Mouse (Mus musculus) brown adipose tissue, adult 24 weeks (tissue): Measurements from ENCODE around the gene Picalm. TPM values are rescaled to one million over a fixed set of nuclear protein-coding genes. Genes with fewer than 3 reads are reported as not detected.
"Not testable (repeated sequence)": the region's sequence is repeated elsewhere in the genome, so short reads cannot be mapped to it uniquely, and the experiment has no call there.

Source experiments
- H3K27ac ChIP-seq: fragments of 200-500 bp; replicated peaks from 2 replicates; pipeline ENCODE4 v1.5.1; 2012; ENCODE audit warnings: low read depth, mild to moderate bottlenecking, low read length
- H3K4me1 ChIP-seq: fragments of 200-500 bp; 2 replicates; pipeline ENCODE4 v1.6.1; 2012; ENCODE audit warnings: low read length, mixed read lengths; ENCODE audit not compliant: control insufficient read depth, insufficient read depth, insufficient read length
- H3K4me3 ChIP-seq: fragments of 200-500 bp; 2 replicates; pipeline ENCODE4 v1.5.1; 2012; ENCODE audit warnings: low read depth, mild to moderate bottlenecking, low read length, moderate library complexity; ENCODE audit not compliant: insufficient read depth
- polyA plus RNA-seq: library from polyadenylated mRNA; stranded (reverse); fragments of >200 nt; gene quantifications from 2 replicates; pipeline ENCODE4 v1.2.4, GENCODE M21; 2012; ENCODE audit not compliant: missing spikeins, insufficient read depth, insufficient read length

The Picalm gene
- polyA plus RNA-seq, 1 experiment: 125 TPM

DNA sequence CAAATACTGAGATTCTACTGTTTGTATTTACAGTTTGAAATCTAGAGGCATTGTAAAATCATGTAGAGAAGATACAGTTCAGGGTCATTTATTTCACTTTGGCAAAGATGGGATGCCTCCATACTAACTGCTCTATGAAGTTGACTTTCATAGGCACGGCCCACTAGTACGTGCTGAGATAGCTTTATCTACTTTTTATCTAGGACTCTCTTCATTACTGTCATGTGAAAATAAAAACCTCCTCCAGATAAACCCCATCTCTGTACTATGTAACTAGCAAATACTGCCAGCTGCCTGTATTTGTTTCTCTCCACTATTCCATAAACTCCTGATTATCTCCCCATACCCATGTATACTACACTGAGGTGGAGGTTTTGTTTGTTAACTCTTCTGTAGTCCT, 18.0 kb downstream of the Picalm start:
- peaks cover 17% of the 10 kb centered on the region for H3K4me1 ChIP-seq
- H3K27ac ChIP-seq: no peak overlapping the region; the same call in 1 of the 2 replicates
- H3K4me3 ChIP-seq: no peak overlapping the region

DNA sequence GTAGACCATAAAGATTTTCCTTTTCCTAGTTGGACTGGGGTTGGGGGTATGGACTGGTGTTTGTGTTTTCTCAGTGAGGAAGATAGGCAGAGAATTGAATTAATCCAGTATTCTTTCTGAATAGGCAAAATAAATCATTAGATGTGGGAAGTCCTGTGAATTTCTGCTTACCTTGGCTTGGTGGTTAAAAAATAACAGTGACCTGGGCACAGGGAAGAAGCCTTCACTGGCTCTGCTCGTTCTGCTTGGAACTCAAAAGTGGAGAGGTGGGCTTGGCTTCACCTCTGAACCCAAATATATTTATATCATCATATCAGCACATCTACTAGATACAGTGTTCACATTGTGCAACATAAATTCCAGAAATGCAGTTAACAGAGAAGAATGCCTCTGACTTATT, 18.5 kb downstream of the Picalm start:
- Histone ChIP-seq H3K27ac (0 out of 2 replicates have a peak overlapping the region, but pooled peaks have one; percentile 27), H3K4me3 (no peak overlapping the region), H3K4me1 (peaks cover 17% of the 10 kb centered on the region)

DNA sequence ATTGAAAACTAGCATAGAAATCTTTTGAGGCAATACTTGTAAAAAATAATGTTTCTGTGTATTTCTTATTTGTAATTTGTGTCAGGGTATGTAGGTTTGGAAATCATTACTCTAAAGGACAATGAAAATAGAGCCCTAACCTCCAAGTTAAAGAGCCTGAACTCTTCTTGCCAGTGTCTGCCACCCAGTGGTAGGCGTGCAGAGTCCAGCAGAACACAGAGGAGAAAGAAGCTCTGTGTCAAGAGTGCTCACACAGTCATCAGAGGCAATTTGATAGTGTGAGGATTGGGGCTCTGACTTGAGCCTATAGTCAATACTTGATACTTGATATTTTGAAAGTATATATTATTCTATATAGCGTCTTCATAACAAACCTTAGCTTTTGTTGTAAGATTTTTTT, 20.3 kb downstream of the Picalm start:
- Histone ChIP-seq H3K4me3 (no peak overlapping the region), H3K27ac (no peak overlapping the region), H3K4me1 (peaks cover 15% of the 10 kb centered on the region)

DNA sequence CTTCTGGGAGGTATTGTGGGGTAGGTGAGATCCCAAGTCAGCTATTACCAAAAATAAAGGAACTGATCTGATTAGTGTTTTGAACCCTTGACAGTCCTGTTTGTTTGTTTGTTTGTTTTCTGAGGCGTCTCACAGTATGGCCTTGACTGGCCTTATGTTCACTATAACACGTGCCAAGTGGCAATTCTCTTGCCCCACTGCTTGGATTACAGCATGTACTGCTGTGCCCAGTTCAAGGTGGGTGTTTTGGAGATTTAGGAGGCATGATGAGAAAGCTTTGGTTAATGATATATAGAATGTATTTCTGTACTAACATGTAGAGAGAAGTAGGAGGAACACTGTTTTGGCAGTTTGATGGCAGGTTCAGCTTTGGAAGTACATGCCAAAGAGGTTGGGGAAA, 28.0 kb downstream of the Picalm start:
- Histone ChIP-seq H3K27ac (no peak overlapping the region), H3K4me3 (no peak overlapping the region), H3K4me1 (peaks cover 2% of the 10 kb centered on the region; the same call in 1 of the 2 replicates)

DNA sequence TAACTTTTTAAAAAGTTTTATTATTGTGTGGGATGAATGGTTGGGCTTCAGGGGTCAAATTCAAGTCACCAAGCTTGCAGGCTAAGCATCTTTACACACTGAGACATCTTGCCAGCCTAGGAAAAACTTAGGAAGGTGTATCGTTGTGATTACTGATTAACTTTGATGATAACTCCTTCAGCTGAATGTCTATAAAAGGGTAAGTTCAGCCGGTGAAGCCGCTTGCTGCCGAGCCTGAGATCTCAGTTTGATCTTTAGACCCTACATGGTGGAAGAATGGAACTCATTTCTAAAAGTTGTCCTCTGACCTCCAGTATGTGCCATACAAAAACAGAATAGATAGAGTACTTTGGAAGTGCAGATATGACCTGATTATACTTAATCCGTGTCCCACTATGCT, 30.6 kb downstream of the Picalm start:
- H3K4me1 ChIP-seq: peaks cover 2% of the 10 kb centered on the region; the same call in 1 of the 2 replicates

DNA sequence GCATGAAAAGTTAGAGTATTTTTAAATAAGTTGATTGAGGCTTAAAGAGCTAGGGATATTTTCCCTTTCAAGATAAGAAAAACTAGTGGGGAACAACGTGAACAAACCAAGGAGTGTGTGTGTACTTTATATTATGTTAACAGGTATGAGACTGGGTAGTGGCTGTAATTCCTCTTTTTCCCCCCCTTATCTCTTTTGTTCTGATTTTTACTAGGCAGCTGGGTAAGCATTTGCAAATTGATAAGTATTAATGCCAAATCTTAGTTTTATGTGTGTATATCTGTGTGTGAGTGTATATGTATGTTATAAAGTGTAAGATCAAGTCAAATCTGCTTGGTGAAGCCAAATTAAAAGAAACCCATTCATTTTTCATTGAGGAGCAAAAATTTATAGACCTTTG, 34.3 kb downstream of the Picalm start:
- Histone ChIP-seq H3K4me1 (no peaks in the 10 kb centered on the region), H3K27ac (no peak overlapping the region), H3K4me3 (no peak overlapping the region)

More for the DNA sequence above, 30.6 kb downstream of the Picalm start:
- Histone ChIP-seq H3K4me3 (no peak overlapping the region), H3K27ac (no peak overlapping the region)

DNA sequence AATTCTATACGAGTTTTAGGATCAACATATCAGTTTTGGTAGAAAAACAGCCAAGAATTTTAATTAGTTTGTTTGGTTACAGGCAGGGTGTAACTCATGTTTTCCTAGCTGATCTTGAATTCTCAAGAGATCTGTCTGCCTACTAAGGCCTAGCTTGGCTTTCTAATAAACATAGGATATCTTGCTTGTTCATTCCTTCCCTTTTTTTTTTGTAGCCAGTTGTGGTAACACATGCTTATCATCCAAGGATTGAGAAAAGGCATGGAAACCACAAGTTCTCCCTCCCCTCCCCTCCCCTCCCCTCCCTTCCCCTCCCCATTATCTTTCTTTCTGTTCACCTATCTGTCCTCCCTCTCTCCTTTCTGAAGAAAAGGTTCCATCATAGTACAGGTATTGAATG, 36.0 kb downstream of the Picalm start:
- Histone ChIP-seq H3K4me3 (no peak overlapping the region), H3K27ac (no peak overlapping the region), H3K4me1 (no peaks in the 10 kb centered on the region)

DNA sequence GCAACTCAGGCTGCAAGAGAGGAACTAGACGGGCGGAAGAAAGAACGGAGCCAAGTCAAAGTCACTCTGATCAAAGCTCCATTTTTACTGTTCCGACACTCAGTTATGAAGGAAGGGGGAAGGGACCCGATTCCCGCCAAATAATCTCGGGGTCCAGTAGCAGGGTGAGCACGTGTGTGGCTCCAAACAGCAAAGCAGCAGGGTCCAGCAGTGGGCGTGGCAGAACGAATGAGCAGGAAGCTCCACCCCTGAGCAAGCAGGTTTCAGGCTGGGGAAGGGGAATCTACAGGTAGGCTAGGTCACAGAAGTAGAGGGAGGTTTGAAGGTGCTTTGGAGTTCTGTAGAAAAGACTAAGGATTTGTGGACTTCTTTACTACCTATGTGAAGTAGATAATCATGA, 37.8 kb downstream of the Picalm start:
- not testable (repeated sequence) for H3K27ac ChIP-seq, H3K4me3 ChIP-seq, H3K4me1 ChIP-seq

DNA sequence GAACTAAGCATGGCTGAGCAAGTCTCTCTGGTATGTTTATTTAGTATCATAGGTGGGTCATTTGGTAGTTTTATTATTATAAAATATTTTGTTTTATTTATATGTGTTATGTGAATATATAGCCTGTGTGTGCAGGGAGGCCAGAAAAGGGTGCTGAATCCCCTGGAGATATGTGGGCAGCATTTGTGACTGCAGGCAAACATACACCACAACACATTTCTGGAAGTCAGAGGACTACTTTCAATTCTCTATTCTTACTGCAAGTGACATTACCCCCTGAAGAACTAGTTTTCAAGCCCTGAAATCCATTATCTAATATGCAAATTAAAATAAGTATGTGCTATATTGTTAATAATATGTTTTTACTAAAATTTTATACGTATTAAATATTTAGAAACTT, 43.8 kb downstream of the Picalm start:
- peaks cover 6% of the 10 kb centered on the region for H3K4me1 ChIP-seq
- H3K27ac ChIP-seq: no peak overlapping the region
- H3K4me3 ChIP-seq: no peak overlapping the region

DNA sequence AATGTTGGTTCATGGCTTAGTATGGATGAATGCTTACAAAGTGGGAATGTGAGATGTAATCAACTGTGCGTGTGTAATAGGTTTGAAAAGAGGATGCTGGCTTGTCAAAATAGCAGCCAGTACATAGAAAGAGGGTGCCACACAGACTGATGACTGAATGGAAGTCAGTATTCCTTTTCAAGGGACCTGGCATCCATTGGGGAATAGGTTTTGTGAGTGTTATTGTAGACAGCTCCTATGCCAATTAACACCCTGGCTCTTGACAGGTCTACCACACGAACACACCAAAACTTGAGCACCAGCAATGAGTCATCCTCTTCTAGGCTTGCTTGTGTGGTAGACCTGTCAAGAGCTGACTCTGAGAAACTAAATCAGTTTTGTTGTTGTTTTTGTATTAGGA, 45.6 kb downstream of the Picalm start:
- no peak overlapping the region for H3K4me3 ChIP-seq
- no peak overlapping the region for H3K27ac ChIP-seq
- H3K4me1 ChIP-seq: peaks cover 6% of the 10 kb centered on the region

DNA sequence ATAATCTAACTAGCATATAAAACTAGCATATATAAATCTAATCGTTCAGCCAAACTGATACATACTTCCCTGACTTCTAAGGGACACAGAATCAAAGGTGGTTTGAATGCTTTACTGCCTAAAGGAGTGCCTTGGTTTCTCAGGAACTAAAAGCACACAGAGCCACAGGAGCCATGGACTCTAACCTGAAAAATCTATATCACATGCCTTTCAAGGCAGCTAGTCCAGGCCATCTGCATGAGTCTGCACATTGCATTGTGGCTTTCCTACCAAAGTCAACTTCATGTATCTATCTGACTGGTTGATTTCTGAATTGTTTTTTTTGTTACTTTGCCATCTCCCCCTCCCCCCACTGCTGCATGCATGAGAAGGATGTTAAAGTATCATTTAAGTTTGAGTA, 50.6 kb downstream of the Picalm start:
- no peak overlapping the region for H3K27ac ChIP-seq
- peaks cover 6% of the 10 kb centered on the region for H3K4me1 ChIP-seq
- no peak overlapping the region for H3K4me3 ChIP-seq

DNA sequence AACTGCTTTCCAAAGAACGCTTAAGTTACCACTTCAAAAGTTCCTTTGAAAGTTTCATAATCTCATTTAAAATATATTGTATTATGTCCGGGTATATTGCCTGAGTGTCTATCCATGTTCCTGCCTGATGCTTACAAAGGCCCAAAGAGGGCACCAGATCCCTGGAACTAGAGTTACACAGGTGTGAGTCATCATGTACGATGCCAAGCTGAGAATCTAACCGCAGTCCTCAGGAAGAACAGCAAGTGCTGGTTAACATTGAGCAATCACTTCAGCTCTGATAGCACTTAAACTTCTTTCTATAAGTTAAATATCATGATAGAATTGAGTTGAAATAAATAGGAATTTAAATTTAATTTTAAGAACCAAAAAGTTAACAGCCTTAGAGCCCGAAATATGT, 70.2 kb downstream of the Picalm start:
- Histone ChIP-seq H3K4me1 (no peaks in the 10 kb centered on the region), H3K4me3 (no peak overlapping the region), H3K27ac (no peak overlapping the region)

DNA sequence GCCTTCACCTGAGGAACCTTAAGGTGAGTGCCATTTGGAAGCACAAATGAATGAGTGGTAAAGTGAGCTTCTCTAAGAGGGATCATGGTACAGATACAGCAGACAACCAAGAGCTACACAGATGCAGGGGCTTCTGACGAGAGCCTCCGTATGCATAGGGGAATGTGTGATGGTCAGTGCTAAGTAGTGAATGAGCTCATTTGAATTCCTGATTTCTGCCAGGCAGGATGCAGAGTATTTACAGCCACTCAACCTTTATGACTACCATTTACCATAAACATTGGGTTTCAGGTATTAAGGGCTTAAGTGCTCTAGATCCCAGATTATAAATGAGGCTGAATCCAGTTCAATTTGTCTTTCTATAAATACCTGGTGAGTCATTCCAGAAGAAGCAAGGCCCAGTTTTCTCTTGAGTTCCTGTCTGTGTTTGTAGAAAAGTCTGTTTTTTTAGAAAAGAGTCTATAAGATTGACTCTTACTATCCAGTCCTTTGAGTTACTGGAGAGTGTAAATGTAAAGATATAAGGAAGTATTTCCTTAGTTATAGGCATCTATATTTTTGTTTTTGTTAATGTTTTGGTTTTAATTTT, 72.0 kb downstream of the Picalm start:
- Histone ChIP-seq H3K4me1 (no peaks in the 10 kb centered on the region), H3K27ac (no peak overlapping the region), H3K4me3 (no peak overlapping the region)

DNA sequence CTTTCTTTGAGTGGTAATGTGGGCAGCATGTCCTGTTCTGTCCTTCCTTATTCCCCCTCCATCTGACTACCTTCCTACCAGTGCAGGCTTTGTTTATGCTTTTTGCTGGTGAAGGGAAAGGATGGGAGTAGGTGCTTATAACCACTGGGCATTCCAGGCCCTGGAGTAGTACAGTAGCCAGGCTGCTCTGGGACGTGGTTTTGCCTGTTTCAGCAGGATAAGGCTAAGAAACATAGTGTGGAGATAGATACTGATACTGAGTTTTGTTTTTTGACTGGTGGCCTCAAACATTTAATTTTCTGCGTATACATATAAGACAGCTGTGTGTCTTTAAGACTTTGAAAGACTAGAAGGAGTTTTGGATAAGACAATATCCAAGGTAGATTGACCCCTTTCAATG, 73.9 kb downstream of the Picalm start:
- Histone ChIP-seq H3K4me1 (no peaks in the 10 kb centered on the region), H3K4me3 (no peak overlapping the region), H3K27ac (no peak overlapping the region)

DNA sequence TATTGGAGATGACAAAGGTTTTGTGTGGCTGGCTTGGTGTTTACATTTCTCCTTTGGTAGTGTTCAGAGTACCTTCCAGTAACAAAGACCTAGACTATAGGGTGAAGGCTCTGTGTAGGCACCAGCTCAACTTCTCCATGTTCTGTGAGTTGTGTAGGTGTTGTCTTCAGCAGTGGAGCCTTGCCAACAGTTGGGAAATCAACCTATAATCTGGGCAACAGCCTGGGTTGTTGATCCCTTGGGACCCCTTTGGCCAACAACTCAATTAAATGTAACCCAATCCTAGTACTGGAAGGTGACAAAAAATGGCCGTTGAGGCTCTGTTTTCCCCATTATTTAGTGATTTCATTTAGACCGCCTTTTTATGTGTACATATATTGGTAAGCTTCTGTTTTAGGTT, 80.1 kb downstream of the Picalm start:
- no peak overlapping the region for H3K4me3 ChIP-seq
- no peak overlapping the region for H3K27ac ChIP-seq
- H3K4me1 ChIP-seq: no peaks in the 10 kb centered on the region

DNA sequence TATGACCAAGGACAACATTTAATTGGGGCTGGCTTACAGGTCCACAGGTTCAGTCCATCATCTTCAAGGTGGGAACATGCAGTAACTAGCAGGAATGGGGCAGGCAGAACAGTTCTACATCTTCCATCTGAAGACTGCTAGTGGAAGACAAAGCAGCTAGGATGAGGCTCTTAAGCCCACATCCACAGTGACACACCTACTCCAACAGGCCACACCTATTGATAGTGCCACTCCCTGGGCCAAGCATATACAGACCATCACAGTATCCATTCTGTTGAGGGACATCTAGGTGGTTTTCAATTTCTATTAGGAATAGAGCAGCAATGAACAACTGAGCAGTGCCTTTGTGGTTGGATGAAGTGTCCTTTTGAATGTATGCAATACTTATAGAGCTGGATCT, 80.9 kb downstream of the Picalm start:
- H3K4me3 ChIP-seq: no peak overlapping the region
- no peak overlapping the region for H3K27ac ChIP-seq
- no peaks in the 10 kb centered on the region for H3K4me1 ChIP-seq

DNA sequence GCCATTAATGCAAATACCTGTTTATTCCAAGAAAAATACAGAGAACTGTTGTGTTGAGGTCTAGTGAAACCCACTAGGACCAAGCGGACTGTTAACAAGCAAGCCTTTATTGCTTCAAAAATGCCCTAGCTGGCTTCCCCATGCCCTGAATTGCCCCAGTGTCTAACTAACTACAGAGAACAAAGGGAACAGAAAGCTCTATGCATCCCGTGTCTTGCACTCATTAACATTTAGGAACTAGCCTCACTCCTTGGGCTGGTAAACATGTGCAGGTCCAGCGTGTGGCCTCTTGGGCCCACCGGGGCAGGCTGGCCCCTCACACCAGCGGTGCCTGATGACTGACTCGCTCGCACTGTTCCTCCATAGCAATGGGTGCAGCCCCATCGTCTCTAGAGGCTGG, 86.5 kb downstream of the Picalm start:
- Histone ChIP-seq H3K4me3 (no peak overlapping the region), H3K4me1 (no peaks in the 10 kb centered on the region), H3K27ac (no peak overlapping the region)
